In genomic region chr8:11758482-11759281, GRCm38 (mm10) we compare ENCODE assay signal across 9 mouse cellular contexts. TPM values are rescaled to one million over a fixed set of nuclear protein-coding genes. Genes with fewer than 3 reads are reported as not detected.
DNase-seq lines count a peak whose midpoint lies in the region; ATAC-seq lines count a peak whose summit lies in the region.
"Had no signal": no experiment of that assay in that cellular context is flagged by ENCODE, and none has a peak within 500 bp of the region (broad histone marks: within the 10 kb centered on the region; RNA-seq: fewer than 3 reads in every experiment).

No protein-coding gene starts in this region.

- H3K4me1 ChIP-seq in neural tube, embryonic 11.5 days (ENCODE audit: control insufficient read depth, insufficient read depth, low read length), result peaks cover 11% of the 10 kb centered on the region
- H3K4me1 ChIP-seq in embryonic facial prominence, embryonic 15.5 days, result peaks cover 18% of the 10 kb centered on the region
- H3K4me1 ChIP-seq in neural tube, embryonic 12.5 days, result peaks cover 17% of the 10 kb centered on the region

- peak; percentile 16 for DNase-seq in neural tube, embryonic 11.5 days (ENCODE audit: low spot score)
- no peak for DNase-seq in neural tube, embryonic 10.5 days (ENCODE audit: extremely low spot score, low spot score)
- peak; percentile 12 for DNase-seq in T-cell, adult 2 months (ENCODE audit: low spot score)
- peak; percentile 30 for DNase-seq in kidney, postnatal 14 days
- no peak for DNase-seq in gastrocnemius, adult 18-20 months (ENCODE audit: low spot score)
- no peak for DNase-seq in right cerebral cortex, adult 18-20 months

- H3K27ac ChIP-seq in neural tube, embryonic 11.5 days (ENCODE audit: low read depth, low read length), result peak overlapping the region; percentile 72
- H3K27ac ChIP-seq in embryonic facial prominence, embryonic 15.5 days (replicated peaks), result peak overlapping the region; percentile 90
- no peak overlapping the region for H3K27ac ChIP-seq in neural tube, embryonic 12.5 days

- H3K4me3 ChIP-seq in neural tube, embryonic 11.5 days (ENCODE audit: low read depth, low read length), result peak overlapping the region; percentile 97
- H3K4me3 ChIP-seq in embryonic facial prominence, embryonic 15.5 days (replicated peaks), result peak overlapping the region; percentile 87
- peak overlapping the region; percentile 87 for H3K4me3 ChIP-seq in neural tube, embryonic 12.5 days

- H3K9me3 ChIP-seq in neural tube, embryonic 11.5 days (ENCODE audit: control insufficient read depth, low read length), result no peaks in the 10 kb centered on the region
- H3K9me3 ChIP-seq in embryonic facial prominence, embryonic 15.5 days (replicated peaks), result no peaks in the 10 kb centered on the region
- H3K9me3 ChIP-seq in neural tube, embryonic 12.5 days, result no peaks in the 10 kb centered on the region

- H3K9ac ChIP-seq in neural tube, embryonic 11.5 days (ENCODE audit: low read length), result peak overlapping the region; percentile 84
- H3K9ac ChIP-seq in embryonic facial prominence, embryonic 15.5 days, result peak overlapping the region; percentile 92
- peak overlapping the region; percentile 84 for H3K9ac ChIP-seq in neural tube, embryonic 12.5 days

- H3K4me2 ChIP-seq in neural tube, embryonic 11.5 days (ENCODE audit: low read depth), result peak overlapping the region; percentile 91
- H3K4me2 ChIP-seq in embryonic facial prominence, embryonic 15.5 days (replicated peaks), result peak overlapping the region; percentile 80
- H3K4me2 ChIP-seq in neural tube, embryonic 12.5 days (replicated peaks), result peak overlapping the region; percentile 99

- 2% methylated on average over 36 of the region's 53 CpGs for WGBS in neural tube, embryonic 11.5 days
- WGBS in embryonic facial prominence, embryonic 15.5 days, result under 1% methylated on average over 53 of the region's 53 CpGs
- WGBS in neural tube, embryonic 12.5 days, result 2% methylated on average over 53 of the region's 53 CpGs

- peak; percentile 75 for ATAC-seq in neural tube, embryonic 11.5 days (ENCODE audit: insufficient read depth, low FRiP score, low TSS enrichment)
- no peak; the same call in 1 of the 2 replicates for ATAC-seq in embryonic facial prominence, embryonic 15.5 days (ENCODE audit: insufficient number of reproducible peaks, low FRiP score, low TSS enrichment, low read depth)
- peak; percentile 78 for ATAC-seq in neural tube, embryonic 12.5 days (ENCODE audit: low FRiP score, low read depth)

- no peaks in the 10 kb centered on the region for H3K36me3 ChIP-seq in neural tube, embryonic 11.5 days (ENCODE audit: control insufficient read depth, insufficient read depth, low read length)
- no peaks in the 10 kb centered on the region for H3K36me3 ChIP-seq in embryonic facial prominence, embryonic 15.5 days
- no peaks in the 10 kb centered on the region for H3K36me3 ChIP-seq in neural tube, embryonic 12.5 days

- H3K27me3 ChIP-seq in neural tube, embryonic 11.5 days (ENCODE audit: control insufficient read depth, insufficient read depth, low read length), result no peaks in the 10 kb centered on the region
- H3K27me3 ChIP-seq in embryonic facial prominence, embryonic 15.5 days, result no peaks in the 10 kb centered on the region
- H3K27me3 ChIP-seq in neural tube, embryonic 12.5 days (replicated peaks), result no peaks in the 10 kb centered on the region

RNA-seq across cellular contexts. Expression of gene Arhgef7, which starts 31.2 kb away (rescaled TPM):
- polyA plus RNA-seq in neural tube, embryonic 11.5 days (2014; fragmentation: Nextera tagmentation; extraction: Ambion mirVana), result 66.5 and 71.1 TPM in 2 replicates
- polyA plus RNA-seq in embryonic facial prominence, embryonic 15.5 days (2015; fragmentation: Nextera tagmentation; extraction: Ambion mirVana), result 51.4 and 51.6 TPM in 2 replicates
- polyA plus RNA-seq in neural tube, embryonic 12.5 days (2016; fragmentation: Nextera tagmentation; extraction: Ambion mirVana), result 79.0 and 83.7 TPM in 2 replicates
- total RNA-seq in gastrocnemius, adult 18-20 months (2021), result 10 to 100 TPM; 31.3 to 32.0 TPM

RNA-seq across cellular contexts. Expression of gene 1700016D06Rik, which starts 57.8 kb away (rescaled TPM):
- polyA plus RNA-seq in neural tube, embryonic 11.5 days (2014; fragmentation: Nextera tagmentation; extraction: Ambion mirVana), result not detected in 2 replicates
- polyA plus RNA-seq in embryonic facial prominence, embryonic 15.5 days (2015; fragmentation: Nextera tagmentation; extraction: Ambion mirVana), result not detected in 2 replicates
- not detected in 2 replicates for polyA plus RNA-seq in neural tube, embryonic 12.5 days (2016; fragmentation: Nextera tagmentation; extraction: Ambion mirVana)
- total RNA-seq in gastrocnemius, adult 18-20 months (2021), result not detected
- total RNA-seq: layer of hippocampus, postnatal 10 days had no signal

Comparison
In these comparisons a context has a peak if more than half of its experiments do, and no peak if none do; other contexts are left out.
1. DNase-seq: peak in neural tube, embryonic 11.5 days (single experiment), T-cell, adult 2 months (single experiment) and kidney, postnatal 14 days (single experiment); none in neural tube, embryonic 10.5 days (single experiment), gastrocnemius, adult 18-20 months (single experiment) and right cerebral cortex, adult 18-20 months (single experiment).
2. Peak in every context shown above with its lines, with median percentiles within 50 percentile points of each other: H3K4me2 ChIP-seq, H3K4me3 ChIP-seq and H3K9ac ChIP-seq.